Mouse (Mus musculus): Measurements from ENCODE around the gene Bdnf. TPM values are rescaled to one million over a fixed set of nuclear protein-coding genes. Genes with fewer than 3 reads are reported as not detected.

The Bdnf gene
- polyA plus RNA-seq, 1 experiment from 2014 or later = 2.5 TPM

- 85% methylated on average over 4 of the region's 4 CpGs for WGBS
- no peak overlapping the region for H3K4me2 ChIP-seq (replicated peaks)
- no peak overlapping the region for H3K27ac ChIP-seq
- no peak overlapping the region for H3K9ac ChIP-seq
- H3K36me3 ChIP-seq = no peaks in the 10 kb centered on the region
- no peaks in the 10 kb centered on the region for H3K4me1 ChIP-seq (replicated peaks)
- no peak overlapping the region for H3K4me3 ChIP-seq (replicated peaks)
- H3K27me3 ChIP-seq (replicated peaks) = no peaks in the 10 kb centered on the region
- no peak for ATAC-seq
- H3K9me3 ChIP-seq = no peaks in the 10 kb centered on the region
Measured at GRCm38 (mm10) chr2:109748815-109749214, 74.3 kb downstream of the Bdnf start.

- Histone ChIP-seq H3K4me1 (replicated peaks) (no peaks in the 10 kb centered on the region), H3K27me3 (replicated peaks) (no peaks in the 10 kb centered on the region), H3K36me3 (no peaks in the 10 kb centered on the region), H3K27ac (no peak overlapping the region), H3K9me3 (no peaks in the 10 kb centered on the region), H3K9ac (no peak overlapping the region), H3K4me3 (replicated peaks) (no peak overlapping the region), H3K4me2 (replicated peaks) (no peak overlapping the region)
- ATAC-seq = no peak
Measured at GRCm38 (mm10) chr2:109749964-109750363, 75.5 kb downstream of the Bdnf start.

- 58% methylated on average over 1 of the region's 1 CpGs for WGBS
- no peak overlapping the region for H3K4me3 ChIP-seq (replicated peaks)
- H3K4me1 ChIP-seq (replicated peaks) = no peaks in the 10 kb centered on the region
- H3K4me2 ChIP-seq (replicated peaks) = no peak overlapping the region
- H3K9ac ChIP-seq = no peak overlapping the region
- no peak overlapping the region for H3K27ac ChIP-seq
- no peaks in the 10 kb centered on the region for H3K36me3 ChIP-seq
- H3K27me3 ChIP-seq (replicated peaks) = no peaks in the 10 kb centered on the region
- H3K9me3 ChIP-seq = no peaks in the 10 kb centered on the region
- no peak for ATAC-seq
Measured at GRCm38 (mm10) chr2:109750484-109750883, 76.0 kb downstream of the Bdnf start.

GRCm38 (mm10) chr2:109756305-109756704, 81.8 kb downstream of the Bdnf start:
- no peak overlapping the region for H3K27ac ChIP-seq
- H3K4me2 ChIP-seq (replicated peaks) = no peak overlapping the region
- H3K9me3 ChIP-seq = no peaks in the 10 kb centered on the region
- WGBS = 71% methylated on average over 2 of the region's 2 CpGs
- no peak for ATAC-seq
- H3K4me1 ChIP-seq (replicated peaks) = no peaks in the 10 kb centered on the region
- no peaks in the 10 kb centered on the region for H3K36me3 ChIP-seq
- no peaks in the 10 kb centered on the region for H3K27me3 ChIP-seq (replicated peaks)
- H3K4me3 ChIP-seq (replicated peaks) = no peak overlapping the region
- H3K9ac ChIP-seq = no peak overlapping the region

GRCm38 (mm10) chr2:109766772-109767171, 92.3 kb downstream of the Bdnf start:
- Histone ChIP-seq H3K9me3 (no peaks in the 10 kb centered on the region), H3K27me3 (replicated peaks) (no peaks in the 10 kb centered on the region), H3K9ac (no peak overlapping the region), H3K36me3 (no peaks in the 10 kb centered on the region), H3K4me3 (replicated peaks) (no peak overlapping the region), H3K4me1 (replicated peaks) (no peaks in the 10 kb centered on the region), H3K4me2 (replicated peaks) (no peak overlapping the region), H3K27ac (no peak overlapping the region)
- WGBS = 85% methylated on average over 2 of the region's 2 CpGs
- ATAC-seq = no peak

DNA sequence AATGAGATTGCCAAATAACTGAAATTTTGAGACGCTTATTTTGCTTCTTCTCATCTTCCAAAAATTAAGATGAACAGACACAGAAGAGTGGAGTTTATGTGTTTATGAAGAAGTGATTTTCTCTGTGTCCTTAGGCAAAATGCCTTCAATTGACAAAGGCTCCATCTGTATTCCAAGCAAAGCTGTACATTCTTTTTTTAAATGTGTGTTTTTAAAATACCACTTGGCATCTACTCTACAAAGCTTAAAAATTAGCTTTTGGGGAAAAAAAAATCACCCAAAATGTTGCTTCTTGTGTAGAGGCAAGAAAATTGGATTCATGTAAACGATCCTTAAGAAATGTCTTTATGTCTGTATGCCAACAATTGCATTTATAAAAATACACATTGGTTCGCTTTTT, 94.3 kb downstream of the Bdnf start:
- no peaks in the 10 kb centered on the region for H3K27me3 ChIP-seq (replicated peaks)
- WGBS = 82% methylated on average over 3 of the region's 3 CpGs
- ATAC-seq = no peak
- H3K4me2 ChIP-seq (replicated peaks) = no peak overlapping the region
- H3K9me3 ChIP-seq = no peaks in the 10 kb centered on the region
- no peak overlapping the region for H3K27ac ChIP-seq
- H3K4me1 ChIP-seq (replicated peaks) = no peaks in the 10 kb centered on the region
- no peak overlapping the region for H3K9ac ChIP-seq
- H3K36me3 ChIP-seq = no peaks in the 10 kb centered on the region
- H3K4me3 ChIP-seq (replicated peaks) = no peak overlapping the region

DNA sequence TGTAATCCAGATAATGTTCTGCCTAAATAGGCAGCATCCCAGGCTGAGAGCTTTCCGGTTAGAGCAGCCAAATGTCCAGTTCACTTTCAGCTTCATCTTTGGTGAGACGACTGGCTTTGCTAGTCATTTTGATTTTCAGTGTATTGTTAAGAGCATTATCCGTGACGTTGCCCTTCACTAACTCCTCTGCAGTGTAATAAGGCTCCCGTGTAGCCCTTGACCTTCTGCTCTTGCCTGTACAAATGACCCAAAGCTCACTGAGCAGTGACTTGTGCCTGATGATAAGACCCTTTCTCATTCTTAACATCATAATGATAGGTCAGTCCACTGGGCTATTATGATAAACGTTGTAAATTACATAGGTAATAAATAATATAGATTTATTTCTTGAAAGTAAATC, 101.9 kb downstream of the Bdnf start:
- H3K4me1 ChIP-seq (replicated peaks) = no peaks in the 10 kb centered on the region
- H3K4me2 ChIP-seq (replicated peaks) = no peak overlapping the region
- ATAC-seq = no peak
- no peaks in the 10 kb centered on the region for H3K36me3 ChIP-seq
- H3K27ac ChIP-seq = no peak overlapping the region
- no peak overlapping the region for H3K4me3 ChIP-seq (replicated peaks)
- no peak overlapping the region for H3K9ac ChIP-seq
- no peaks in the 10 kb centered on the region for H3K9me3 ChIP-seq
- H3K27me3 ChIP-seq (replicated peaks) = no peaks in the 10 kb centered on the region
- 69% methylated on average over 6 of the region's 6 CpGs for WGBS

Other genes with a start within 250 kb of the Bdnf start
- gene Lin7c, start 216.2 kb downstream of the Bdnf start, polyA plus RNA-seq (2015; fragmentation: Nextera tagmentation; extraction: Ambion mirVana) = 64.3 and 72.0 TPM in 2 replicates
- gene Lgr4, start 242.9 kb downstream of the Bdnf start, polyA plus RNA-seq (2015; fragmentation: Nextera tagmentation; extraction: Ambion mirVana) = 27.6 and 29.4 TPM in 2 replicates

Data from intestine, embryonic 15.5 days (tissue).